Comparison of ENCODE assay signal across 20 mouse cellular contexts in genomic region chr17:46912331-46912730, GRCm38 (mm10). TPM values are rescaled to one million over a fixed set of nuclear protein-coding genes. Genes with fewer than 3 reads are reported as not detected.
A peak's percentile ranks its signal among the peaks of the same experiment; 100 is the strongest.
DNase-seq lines count a peak whose midpoint lies in the region; ATAC-seq and TF ChIP-seq lines count a peak whose summit lies in the region.
"Had no signal": no experiment of that assay in that cellular context is flagged by ENCODE, and none has a peak within 500 bp of the region (broad histone marks: within the 10 kb centered on the region; RNA-seq: fewer than 3 reads in every experiment).

No protein-coding gene starts in this region.

- H3K9me3 ChIP-seq in embryonic facial prominence, embryonic 14.5 days (ENCODE audit: control insufficient read depth, low read length), result no peaks in the 10 kb centered on the region
- H3K9me3 ChIP-seq in embryonic facial prominence, embryonic 10.5 days, result 0 out of 2 replicates have a peak, but pooled peaks cover 4% of the 10 kb centered on the region
- no peaks in the 10 kb centered on the region for H3K9me3 ChIP-seq in hindbrain, postnatal 0 days (ENCODE audit: low read length)
- no peaks in the 10 kb centered on the region; the same call in 1 of the 2 replicates for H3K9me3 ChIP-seq in hindbrain, embryonic 12.5 days (replicated peaks)
- H3K9me3 ChIP-seq: forebrain, embryonic 10.5 days; hindbrain, embryonic 10.5 days had no signal

- peak overlapping the region; percentile 19; the same call in 1 of the 2 replicates for H3K9ac ChIP-seq in embryonic facial prominence, embryonic 14.5 days (ENCODE audit: low read depth, low read length)
- H3K9ac ChIP-seq in hindbrain, postnatal 0 days (replicated peaks; ENCODE audit: low read length), result no peak overlapping the region
- H3K9ac ChIP-seq in hindbrain, embryonic 12.5 days, result no peak overlapping the region
- H3K9ac ChIP-seq: liver, embryonic 14.5 days had no signal

- no peaks in the 10 kb centered on the region for H3K4me1 ChIP-seq in embryonic facial prominence, embryonic 14.5 days (ENCODE audit: control insufficient read depth, insufficient read depth, low read length)
- H3K4me1 ChIP-seq in embryonic facial prominence, embryonic 10.5 days, result peaks cover 20% of the 10 kb centered on the region
- no peaks in the 10 kb centered on the region for H3K4me1 ChIP-seq in hindbrain, postnatal 0 days (ENCODE audit: insufficient read depth, low read length)
- H3K4me1 ChIP-seq in hindbrain, embryonic 12.5 days, result peaks cover 6% of the 10 kb centered on the region; the same call in 1 of the 2 replicates

- no peak overlapping the region for H3K4me2 ChIP-seq in embryonic facial prominence, embryonic 14.5 days (ENCODE audit: low read depth, low read length)
- no peak overlapping the region for H3K4me2 ChIP-seq in hindbrain, postnatal 0 days (ENCODE audit: low read depth, low read length)
- H3K4me2 ChIP-seq in hindbrain, embryonic 12.5 days (replicated peaks), result no peak overlapping the region

- H3K4me3 ChIP-seq in embryonic facial prominence, embryonic 14.5 days (ENCODE audit: low read depth, low read length), result no peak overlapping the region
- no peak overlapping the region for H3K4me3 ChIP-seq in embryonic facial prominence, embryonic 10.5 days
- H3K4me3 ChIP-seq in hindbrain, postnatal 0 days (ENCODE audit: low read length), result no peak overlapping the region
- H3K4me3 ChIP-seq in hindbrain, embryonic 12.5 days, result no peak overlapping the region
- H3K4me3 ChIP-seq: forebrain, embryonic 10.5 days; hindbrain, embryonic 10.5 days had no signal

- no peak overlapping the region for H3K27ac ChIP-seq in embryonic facial prominence, embryonic 14.5 days (replicated peaks; ENCODE audit: low read depth, low read length)
- no peak overlapping the region for H3K27ac ChIP-seq in embryonic facial prominence, embryonic 10.5 days (replicated peaks)
- H3K27ac ChIP-seq in hindbrain, postnatal 0 days, result no peak overlapping the region
- H3K27ac ChIP-seq in hindbrain, embryonic 12.5 days, result no peak overlapping the region
- H3K27ac ChIP-seq: forebrain, embryonic 10.5 days; hindbrain, embryonic 10.5 days; liver, embryonic 14.5 days had no signal

- H3K36me3 ChIP-seq in embryonic facial prominence, embryonic 14.5 days (ENCODE audit: control insufficient read depth, insufficient read depth, low read length), result no peaks in the 10 kb centered on the region
- no peaks in the 10 kb centered on the region for H3K36me3 ChIP-seq in embryonic facial prominence, embryonic 10.5 days (replicated peaks)
- no peaks in the 10 kb centered on the region for H3K36me3 ChIP-seq in hindbrain, postnatal 0 days (ENCODE audit: insufficient read depth, low read length)
- no peaks in the 10 kb centered on the region for H3K36me3 ChIP-seq in hindbrain, embryonic 12.5 days
- H3K36me3 ChIP-seq: forebrain, embryonic 10.5 days; hindbrain, embryonic 10.5 days had no signal

- H3K27me3 ChIP-seq in embryonic facial prominence, embryonic 14.5 days (replicated peaks; ENCODE audit: control insufficient read depth, insufficient read depth, low read length), result no peaks in the 10 kb centered on the region
- H3K27me3 ChIP-seq in embryonic facial prominence, embryonic 10.5 days (replicated peaks; ENCODE audit: low read depth, poor library complexity, severe bottlenecking), result no peaks in the 10 kb centered on the region
- H3K27me3 ChIP-seq in hindbrain, postnatal 0 days (ENCODE audit: insufficient read depth, low read length), result no peaks in the 10 kb centered on the region
- H3K27me3 ChIP-seq in hindbrain, embryonic 12.5 days, result no peaks in the 10 kb centered on the region

- WGBS in embryonic facial prominence, embryonic 14.5 days, result 37% methylated on average over 5 of the region's 6 CpGs
- 43% methylated on average over 6 of the region's 6 CpGs for WGBS in embryonic facial prominence, embryonic 10.5 days
- 44% methylated on average over 6 of the region's 6 CpGs for WGBS in hindbrain, postnatal 0 days
- WGBS in hindbrain, embryonic 12.5 days, result 44% methylated on average over 6 of the region's 6 CpGs

- TF ChIP-seq CTCF in hindbrain, postnatal 0 days (IDR thresholded peaks at IDR 0.05; ENCODE audit: low read depth), result no peak

- no peak for DNase-seq in embryonic facial prominence, embryonic 14.5 days (ENCODE audit: low spot score)
- DNase-seq in embryonic facial prominence, embryonic 10.5 days (ENCODE audit: low spot score), result no peak
- DNase-seq in hindbrain, postnatal 0 days (ENCODE audit: low spot score), result no peak
- peak; percentile 86 for DNase-seq in retina, postnatal 1 day
- DNase-seq in layer of hippocampus, adult 18-20 months (ENCODE audit: low spot score in 2 of 2), result no peak
- DNase-seq in embryo, embryonic 11 days, result no peak
- DNase-seq: cerebellum, adult 9-11 months; kidney, postnatal 25 days; lung, postnatal 10 days; right cerebral cortex, postnatal 25 days; thymus, adult 18-20 months had no signal

- ATAC-seq in embryonic facial prominence, embryonic 14.5 days (ENCODE audit: low read depth), result 0 out of 2 replicates have a peak, but pooled peaks have one; percentile 30
- peak; percentile 35; the same call in 1 of the 2 replicates for ATAC-seq in hindbrain, postnatal 0 days
- no peak for ATAC-seq in hindbrain, embryonic 12.5 days (ENCODE audit: low FRiP score)
- peak; percentile 44; the same call in 1 of the 2 replicates for ATAC-seq in granulocyte monocyte progenitor cell, adult 5-6 weeks (replicated peaks; ENCODE audit: poor library complexity, severe bottlenecking)
- ATAC-seq: intestine, postnatal 0 days had no signal

RNA-seq across cellular contexts. Expression of gene Prph2, which starts 2.1 kb away (rescaled TPM):
- polyA plus RNA-seq in embryonic facial prominence, embryonic 14.5 days (2014; fragmentation: Nextera tagmentation; extraction: Ambion mirVana), result not detected in 2 replicates
- not detected in 2 replicates for polyA plus RNA-seq in embryonic facial prominence, embryonic 10.5 days (2016; fragmentation: Nextera tagmentation; extraction: Ambion mirVana)
- not detected in 2 replicates for total RNA-seq in hindbrain, postnatal 0 days (2014; rRNA removed)
- polyA plus RNA-seq in hindbrain, postnatal 0 days (2015; fragmentation: Nextera tagmentation; extraction: Ambion mirVana), result 0.05 TPM in 1 of 2 replicates, not detected in the other
- not detected in 2 replicates for polyA plus RNA-seq in hindbrain, embryonic 12.5 days (2016; fragmentation: Nextera tagmentation; extraction: Ambion mirVana)
- total RNA-seq in granulocyte monocyte progenitor cell, adult 5-6 weeks (2014; fragmentation: Nextera tagmentation), result not detected in 2 replicates
- not detected in 2 replicates for total RNA-seq in granulocyte monocyte progenitor cell, adult 5-6 weeks (2017)
- not detected for total RNA-seq in layer of hippocampus, adult 18-20 months (2021)
- polyA plus RNA-seq: embryonic facial prominence, embryonic 11.5 days; forebrain, embryonic 10.5 days; hindbrain, embryonic 10.5 days; intestine, postnatal 0 days; limb, embryonic 11.5 days; liver, embryonic 14.5 days; neural tube, embryonic 14.5 days had no signal

RNA-seq across cellular contexts. Expression of gene Tbcc, which starts 21.8 kb away (rescaled TPM):
- polyA plus RNA-seq in embryonic facial prominence, embryonic 14.5 days (2014; fragmentation: Nextera tagmentation; extraction: Ambion mirVana), result 55.0 and 63.3 TPM in 2 replicates
- 52.9 and 57.9 TPM in 2 replicates for polyA plus RNA-seq in embryonic facial prominence, embryonic 10.5 days (2016; fragmentation: Nextera tagmentation; extraction: Ambion mirVana)
- total RNA-seq in hindbrain, postnatal 0 days (2014; rRNA removed), result 41.8 and 61.5 TPM in 2 replicates
- 50.7 and 54.5 TPM in 2 replicates for polyA plus RNA-seq in hindbrain, postnatal 0 days (2015; fragmentation: Nextera tagmentation; extraction: Ambion mirVana)
- polyA plus RNA-seq in hindbrain, embryonic 12.5 days (2016; fragmentation: Nextera tagmentation; extraction: Ambion mirVana), result 74.5 and 82.9 TPM in 2 replicates
- 7.9 and 11.4 TPM in 2 replicates for total RNA-seq in granulocyte monocyte progenitor cell, adult 5-6 weeks (2014; fragmentation: Nextera tagmentation)
- total RNA-seq in granulocyte monocyte progenitor cell, adult 5-6 weeks (2017), result 9.1 and 14.0 TPM in 2 replicates
- 10 to 100 TPM; 29.9 to 30.2 TPM for total RNA-seq in layer of hippocampus, adult 18-20 months (2021)

RNA-seq across cellular contexts. Expression of gene Bicral, which starts 54.0 kb away (rescaled TPM):
- 5.3 and 5.7 TPM in 2 replicates for polyA plus RNA-seq in embryonic facial prominence, embryonic 14.5 days (2014; fragmentation: Nextera tagmentation; extraction: Ambion mirVana)
- polyA plus RNA-seq in embryonic facial prominence, embryonic 10.5 days (2016; fragmentation: Nextera tagmentation; extraction: Ambion mirVana), result 3.0 and 4.4 TPM in 2 replicates
- total RNA-seq in hindbrain, postnatal 0 days (2014; rRNA removed), result 22.9 and 23.1 TPM in 2 replicates
- 5.1 and 5.2 TPM in 2 replicates for polyA plus RNA-seq in hindbrain, postnatal 0 days (2015; fragmentation: Nextera tagmentation; extraction: Ambion mirVana)
- polyA plus RNA-seq in hindbrain, embryonic 12.5 days (2016; fragmentation: Nextera tagmentation; extraction: Ambion mirVana), result 7.6 and 8.1 TPM in 2 replicates
- 24.6 and 25.8 TPM in 2 replicates for total RNA-seq in granulocyte monocyte progenitor cell, adult 5-6 weeks (2014; fragmentation: Nextera tagmentation)
- total RNA-seq in granulocyte monocyte progenitor cell, adult 5-6 weeks (2017), result 9.0 and 11.7 TPM in 2 replicates
- 10 to 100 TPM; 61.5 to 65.7 TPM for total RNA-seq in layer of hippocampus, adult 18-20 months (2021)
